Mouse (Mus musculus): ENCODE measurements around the gene Rars.
A peak's percentile ranks its signal among the peaks of the same experiment; 100 is the strongest.
"Not testable (repeated sequence)": the region's sequence is repeated elsewhere in the genome, so short reads cannot be mapped to it uniquely, and the experiment has no call there.

Rars gene

DNA sequence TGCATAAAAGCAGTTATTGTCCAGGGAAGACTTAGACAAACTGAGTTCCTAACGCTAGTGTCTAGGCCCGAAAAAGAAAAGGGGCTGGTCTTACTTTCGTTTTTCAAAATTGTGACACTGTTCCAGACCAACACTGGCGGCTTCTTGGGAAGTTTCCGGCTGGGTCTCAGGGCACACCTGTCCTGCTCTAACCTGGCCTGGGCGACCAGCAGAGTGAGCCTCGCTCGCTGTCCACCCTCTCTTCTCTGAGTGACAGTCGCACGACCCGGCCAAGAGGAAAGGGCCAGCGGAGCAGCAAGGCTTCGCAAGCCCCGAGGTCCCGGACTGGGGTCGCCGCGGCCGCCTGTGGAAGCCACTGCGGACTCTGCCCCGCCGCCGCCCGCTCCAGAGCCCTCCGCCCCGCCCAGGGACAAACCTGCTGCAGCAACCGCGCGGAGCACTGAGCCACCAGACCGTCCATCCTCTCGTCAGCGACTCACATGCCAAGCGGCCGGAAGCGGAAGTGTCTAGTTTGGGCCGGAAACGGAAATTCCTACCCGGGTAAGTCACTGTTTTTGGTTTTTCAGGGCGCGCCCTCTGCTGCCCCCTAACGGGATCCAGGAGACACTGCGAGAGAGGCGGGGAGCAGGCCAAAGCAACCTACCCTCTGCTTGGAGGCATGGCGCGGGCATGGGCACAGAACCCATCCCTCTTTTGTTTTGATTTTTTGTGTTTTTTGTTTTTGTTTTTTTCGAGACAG is at the start of gene Rars:
TSS of gene Rars (minus strand) at position 485 of the 739 bp plus-strand sequence.
- peak; percentile 94 for DNase-seq (ENCODE audit: low read depth)

DNA sequence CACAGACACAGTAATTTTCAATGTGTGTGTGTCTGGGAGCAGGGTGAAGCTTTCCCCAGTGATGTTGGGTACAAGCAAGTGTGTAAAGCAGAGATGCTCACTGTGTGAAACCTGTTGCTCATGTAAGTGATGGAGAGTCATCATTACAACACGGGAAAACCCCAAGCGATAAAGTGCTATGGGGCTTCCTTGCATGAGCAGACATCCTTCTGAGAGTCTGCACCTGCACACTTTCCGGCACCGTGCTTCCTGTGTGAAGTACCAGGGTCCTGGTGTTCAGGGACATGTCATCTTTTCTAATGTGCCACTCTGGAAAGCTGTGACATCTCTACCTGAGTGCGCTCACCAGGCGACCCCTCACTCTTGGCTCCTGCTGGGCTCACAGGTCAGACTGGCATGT is 48.5 kb upstream of the Rars start:
- DNase-seq (ENCODE audit: low read depth): no peak

DNA sequence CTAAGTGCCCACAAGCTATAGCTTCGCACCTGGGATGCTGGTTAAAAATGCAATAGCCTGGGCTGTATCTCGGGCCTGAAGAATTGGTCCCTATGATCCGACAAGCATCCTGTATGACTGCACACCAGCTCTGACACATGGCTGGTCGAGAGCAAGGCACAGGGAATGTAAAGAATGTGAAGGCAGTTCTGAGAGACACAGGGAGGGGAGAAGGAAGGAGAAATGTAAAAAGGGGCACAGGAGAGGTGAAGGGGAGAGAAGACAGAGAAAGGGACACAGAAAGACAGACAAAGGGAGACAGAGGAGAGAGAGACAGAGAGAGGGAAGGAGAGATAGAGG is 44.2 kb upstream of the Rars start:
- DNase-seq (ENCODE audit: low read depth): no peak

DNA sequence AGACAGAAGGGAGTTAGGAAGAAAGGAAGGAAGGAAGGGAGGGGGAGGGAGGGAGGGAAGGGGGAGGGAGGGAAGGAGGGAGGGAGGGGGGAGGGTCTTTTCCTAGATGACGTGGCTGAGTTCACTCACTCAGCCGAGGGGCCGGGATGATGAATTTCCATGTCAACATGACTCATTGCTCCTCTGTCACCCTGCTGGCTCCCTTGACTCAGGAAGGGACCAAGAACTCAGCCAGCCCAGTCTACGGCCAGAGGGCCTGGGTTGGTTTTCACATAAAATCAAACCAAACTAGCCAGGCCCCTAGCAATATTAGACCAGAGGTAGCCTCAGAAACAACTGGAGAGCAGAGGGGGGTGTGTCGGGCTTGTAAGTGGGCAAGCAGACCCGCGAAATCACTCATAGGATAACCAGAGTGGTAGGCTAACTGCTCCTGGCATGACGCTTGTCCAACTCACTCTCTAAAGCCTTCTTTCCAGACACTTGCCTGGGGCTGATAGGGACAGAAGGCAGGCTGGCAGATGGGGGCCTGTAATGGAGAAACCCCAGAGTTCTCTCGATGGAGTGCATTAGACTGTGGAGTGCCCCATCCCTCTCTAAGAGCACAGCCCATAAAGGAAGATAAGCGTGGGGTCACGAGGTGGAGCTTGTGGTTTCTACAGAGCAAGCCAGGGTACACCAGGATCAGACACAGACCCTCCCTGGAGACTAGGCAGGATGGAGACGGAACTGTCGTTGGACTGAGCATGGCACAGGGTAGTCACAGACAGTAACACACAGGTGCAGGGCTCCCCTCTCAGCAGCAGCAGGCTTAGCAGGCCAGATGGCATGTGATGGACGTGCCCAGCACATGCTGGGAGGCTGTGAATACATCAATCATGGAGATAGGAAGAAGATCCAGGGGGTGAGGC is 43.6 kb upstream of the Rars start:
- no peak for DNase-seq (ENCODE audit: low read depth)

DNA sequence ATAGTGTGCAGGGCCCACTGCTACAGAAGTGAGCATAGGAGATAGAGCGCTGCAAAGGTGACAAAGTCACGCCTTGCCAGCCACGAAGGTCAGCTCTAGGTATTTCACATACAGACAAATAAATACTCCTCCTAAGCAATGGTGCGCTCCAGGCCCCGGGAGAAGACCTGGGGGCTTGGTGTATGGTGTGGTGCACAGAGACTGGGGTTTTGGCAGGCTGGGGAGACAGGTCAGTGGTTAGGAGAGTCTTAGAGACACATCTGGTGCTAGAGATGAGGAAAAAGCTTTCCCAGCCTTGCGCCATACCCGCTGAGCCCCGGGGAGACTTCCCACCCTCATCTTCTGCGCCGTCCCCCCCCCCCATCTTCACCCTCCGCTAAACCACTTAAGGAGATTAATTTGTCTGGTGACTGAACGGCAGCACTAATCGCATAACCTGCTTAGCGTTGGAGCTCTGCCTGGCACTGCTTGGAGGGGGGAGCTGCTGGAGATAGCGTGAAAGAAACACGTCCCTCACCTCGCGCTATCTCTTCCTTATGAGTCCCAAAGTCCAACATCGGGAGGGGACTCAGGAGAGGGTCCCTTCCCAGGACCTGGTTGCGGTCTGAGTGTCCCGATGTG is 39.4 kb upstream of the Rars start:
- DNase-seq (ENCODE audit: low read depth): no peak

GRCm38 (mm10) chr11:35870961-35871360 is 36.7 kb upstream of the Rars start:
- no peak for DNase-seq (ENCODE audit: low read depth)

- no peak for DNase-seq (ENCODE audit: low read depth)
Observed at GRCm38 (mm10) chr11:35866140-35866539, 31.8 kb upstream of the Rars start.

GRCm38 (mm10) chr11:35864981-35865604 is 30.8 kb upstream of the Rars start:
- DNase-seq (ENCODE audit: low read depth): no peak

DNA sequence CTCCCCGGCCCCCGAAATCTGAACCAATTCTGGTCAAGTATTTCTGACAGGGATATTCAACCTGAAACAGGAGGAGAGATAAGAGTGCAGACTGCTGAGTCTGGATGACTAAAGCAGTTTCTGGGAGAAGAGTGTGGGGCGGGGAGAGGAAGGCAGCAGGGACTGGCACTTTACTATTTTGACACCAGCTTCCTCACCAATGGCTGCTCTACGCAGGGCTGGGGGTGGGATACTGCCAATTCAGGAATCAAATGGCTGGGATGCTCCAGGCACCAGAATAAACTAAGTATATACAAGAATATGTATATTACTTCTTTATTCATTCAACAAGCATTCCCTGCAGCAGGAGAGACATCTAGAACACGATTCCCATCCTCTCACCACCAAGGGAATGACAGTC is 29.3 kb upstream of the Rars start:
- DNase-seq (ENCODE audit: low read depth): no peak

DNA sequence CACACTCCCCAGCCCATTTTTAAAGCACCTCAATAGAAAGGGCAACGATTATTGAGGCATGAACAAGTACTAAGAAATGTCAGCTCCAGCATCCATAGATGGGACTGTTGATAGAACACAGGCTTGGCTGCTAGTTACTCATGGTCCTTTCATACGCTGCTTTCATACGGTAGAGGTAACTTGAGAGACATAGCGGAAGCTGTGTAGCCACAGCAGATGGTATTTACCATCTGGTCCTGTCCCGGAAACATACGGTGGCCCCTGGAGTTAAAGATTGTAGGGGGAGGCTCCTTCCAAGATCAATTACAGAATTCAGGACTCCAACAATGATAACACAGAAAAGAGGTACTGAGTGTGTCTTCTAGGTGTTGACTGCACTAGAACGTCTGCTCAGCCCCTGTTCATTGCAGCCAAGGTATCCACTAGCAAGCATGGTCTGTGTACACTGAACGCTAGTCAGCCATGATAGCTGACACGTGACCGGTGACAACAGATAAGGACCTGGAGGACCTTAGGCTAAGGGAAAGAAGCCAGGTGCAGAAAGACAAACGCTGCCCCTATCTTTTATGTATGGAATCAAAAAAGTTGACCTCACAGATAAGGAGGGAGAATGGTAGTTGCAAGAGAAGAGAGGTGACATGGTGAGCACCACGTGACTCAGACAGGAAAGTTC is 23.2 kb upstream of the Rars start:
- DNase-seq (ENCODE audit: low read depth): no peak

DNA sequence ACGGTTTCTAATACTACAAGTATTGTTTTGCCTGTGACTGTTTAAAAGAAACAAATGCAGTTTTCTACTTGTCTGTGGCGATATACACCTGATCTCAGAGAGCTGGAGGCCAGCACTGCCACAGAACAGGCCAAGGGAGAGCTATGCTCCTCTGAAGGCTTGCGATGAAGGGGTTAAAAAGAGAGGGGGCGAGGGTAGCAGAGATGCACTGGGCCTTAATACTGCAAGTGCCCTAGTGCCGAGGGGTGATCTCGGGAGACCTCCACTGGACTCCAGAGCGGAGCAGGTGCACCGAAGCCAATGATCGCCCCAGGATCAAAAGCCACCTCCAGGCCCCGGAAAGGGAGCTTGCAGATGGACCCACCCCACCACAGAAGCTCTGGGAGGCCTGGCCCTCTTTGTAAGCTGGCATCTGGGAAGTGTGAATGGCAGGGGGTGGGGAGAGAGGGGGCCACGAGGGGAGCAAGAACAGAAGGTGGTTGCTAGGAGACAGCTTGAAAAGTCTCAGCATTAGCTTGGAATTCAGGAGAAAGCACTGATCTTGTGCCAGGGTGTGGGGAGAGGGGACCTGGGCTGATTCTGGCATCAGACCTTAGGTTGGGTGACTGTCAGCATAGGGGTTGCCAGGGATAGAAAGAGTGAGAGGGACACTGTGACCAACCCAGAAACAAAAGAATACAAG is 22.2 kb upstream of the Rars start:
- no peak for DNase-seq (ENCODE audit: low read depth)

- no peak for DNase-seq (ENCODE audit: low read depth)
Observed at GRCm38 (mm10) chr11:35855567-35855966, 21.3 kb upstream of the Rars start.

GRCm38 (mm10) chr11:35854941-35855340 is 20.6 kb upstream of the Rars start:
- DNase-seq (ENCODE audit: low read depth): no peak

GRCm38 (mm10) chr11:35853651-35854050 is 19.3 kb upstream of the Rars start:
- DNase-seq (ENCODE audit: low read depth): no peak

GRCm38 (mm10) chr11:35852731-35853130 is 18.4 kb upstream of the Rars start:
- DNase-seq (ENCODE audit: low read depth): peak; percentile 39

- no peak for DNase-seq (ENCODE audit: low read depth)
Observed at GRCm38 (mm10) chr11:35844299-35844698, 10.0 kb upstream of the Rars start.

- not testable (repeated sequence) for DNase-seq (ENCODE audit: low read depth)
Observed at GRCm38 (mm10) chr11:35842560-35842959, 8.3 kb upstream of the Rars start.

DNA sequence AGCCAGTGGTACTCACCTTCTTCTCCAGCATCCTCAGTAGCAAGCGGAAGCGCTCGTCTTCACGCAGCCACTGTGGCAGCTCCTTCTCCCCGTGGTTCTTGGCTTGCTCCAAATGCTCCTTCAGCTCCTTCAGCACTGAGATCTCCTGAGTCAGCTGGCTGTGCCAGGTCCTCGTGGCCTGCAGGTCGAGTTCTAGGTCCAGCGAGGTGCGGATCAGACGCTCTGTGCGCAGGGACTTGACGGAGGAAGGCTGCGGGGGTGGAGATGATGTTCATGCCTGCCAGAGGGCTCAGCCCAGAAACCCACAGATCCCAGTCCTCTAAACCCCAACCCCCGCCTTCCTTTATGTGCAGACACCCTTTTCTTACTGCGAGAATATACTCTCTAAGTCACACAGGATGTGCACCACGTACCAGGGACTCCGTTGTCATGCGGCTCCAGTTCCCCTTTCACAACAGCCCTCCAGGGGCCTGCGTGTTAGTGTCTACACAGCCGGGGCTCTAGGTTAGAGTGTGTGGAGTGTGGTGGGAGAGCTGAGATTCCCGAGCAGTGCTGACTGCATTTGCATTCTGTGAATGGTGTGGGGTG is 7.5 kb upstream of the Rars start:
- no peak for DNase-seq (ENCODE audit: low read depth)

- not testable (repeated sequence) for DNase-seq (ENCODE audit: low read depth)
Observed at GRCm38 (mm10) chr11:35840806-35841205, 6.5 kb upstream of the Rars start.

DNA sequence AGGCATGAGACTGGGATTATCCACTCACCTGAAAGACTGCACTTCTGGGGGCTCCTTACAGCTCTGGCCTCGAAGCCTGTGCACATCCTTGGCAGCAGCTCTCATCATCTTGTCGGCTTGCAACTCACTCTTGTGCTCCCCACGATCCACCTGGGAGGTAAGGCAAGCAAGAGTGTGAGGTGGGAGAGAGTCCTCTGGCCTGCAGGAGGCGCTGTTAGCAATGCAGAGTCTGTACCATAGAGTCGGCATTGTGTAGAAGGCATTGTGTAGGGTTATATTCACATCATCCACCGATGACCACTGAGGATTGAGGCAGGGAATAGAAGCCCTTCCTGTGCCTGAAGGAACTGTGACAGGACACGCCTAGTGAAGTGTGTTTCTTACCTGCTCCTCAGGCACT is 6.0 kb upstream of the Rars start:
- DNase-seq (ENCODE audit: low read depth): no peak

Measured in c-Kit-positive CD71-positive TER-119-negative erythroid progenitor cells, embryonic 14.5 days (primary cell).